Mouse (Mus musculus) left cerebral cortex, postnatal 4 days (tissue): Measurements from ENCODE around the gene Tmem54. TPM values are rescaled to one million over a fixed set of nuclear protein-coding genes. Genes with fewer than 3 reads are reported as not detected.
A peak's percentile ranks its signal among the peaks of the same experiment; 100 is the strongest.

ENCODE experiments used
- DNase-seq: peaks from one replicate; pipeline ENCODE4 v3.0.0-alpha.2; 2022
- intact Hi-C: fragments of 180-260 bp; cut with DNase I; formaldehyde crosslinking; loops from one replicate; pipeline ENCODE4 v1.15.1; 2025
- total RNA-seq, 2 experiments: library from RNA; stranded (reverse); gene quantifications; 2 replicates each; pipeline ENCODE4 v1.2.3; 2021

Tmem54 gene
- total RNA-seq, 2 experiments from 2014 or later = not detected

GRCm38 (mm10) chr4:129128582-129129338 lies 23.4 kb downstream of the Tmem54 start:
- intact Hi-C loops = no loop called here
- DNase-seq = no peak

- DNase-seq = no peak
- intact Hi-C loops = no loop called here
These were observed 24.0 kb downstream of the Tmem54 start for GRCm38 (mm10) chr4:129129387-129129786.

- intact Hi-C loops = no loop called here
- peak; percentile 65 for DNase-seq
These were observed 24.8 kb downstream of the Tmem54 start for GRCm38 (mm10) chr4:129130149-129130548.

GRCm38 (mm10) chr4:129130755-129131303 lies 25.5 kb downstream of the Tmem54 start:
- DNase-seq = no peak
- intact Hi-C loops = no loop called here

- peak; percentile 90 for DNase-seq
- intact Hi-C loops = no loop called here
These were observed 29.6 kb downstream of the Tmem54 start for GRCm38 (mm10) chr4:129134799-129135585.

GRCm38 (mm10) chr4:129135637-129136036 lies 30.3 kb downstream of the Tmem54 start:
- intact Hi-C loops = no loop called here
- DNase-seq = no peak

- intact Hi-C loops = no loop called here
These were observed 30.8 kb downstream of the Tmem54 start for GRCm38 (mm10) chr4:129136189-129136578.

GRCm38 (mm10) chr4:129136579-129137391 lies 31.4 kb downstream of the Tmem54 start, which contains the start of gene Fndc5:
Gene Fndc5 (plus strand): TSS chr4:129136999.
- intact Hi-C loops = no loop called here
- DNase-seq = no peak

More at GRCm38 (mm10) chr4:129136189-129136578, 30.8 kb downstream of the Tmem54 start:
- no peak for DNase-seq

- no peak for DNase-seq
- intact Hi-C loops = no loop called here
These were observed 32.3 kb downstream of the Tmem54 start for GRCm38 (mm10) chr4:129137392-129138321.

GRCm38 (mm10) chr4:129139642-129140041 lies 34.3 kb downstream of the Tmem54 start:
- DNase-seq = no peak
- intact Hi-C loops = no loop called here

- no peak for DNase-seq
- intact Hi-C loops = no loop called here
These were observed 35.5 kb downstream of the Tmem54 start for GRCm38 (mm10) chr4:129140808-129141207.

- peak; percentile 72 for DNase-seq
- intact Hi-C loops = no loop called here
These were observed 36.5 kb downstream of the Tmem54 start for GRCm38 (mm10) chr4:129141560-129142438.

- peak; percentile 39 for DNase-seq
- intact Hi-C loops = no loop called here
These were observed 37.2 kb downstream of the Tmem54 start for GRCm38 (mm10) chr4:129142439-129143045.

- no peak for DNase-seq
- intact Hi-C loops = no loop called here
These were observed 38.2 kb downstream of the Tmem54 start for GRCm38 (mm10) chr4:129143509-129143908.

- intact Hi-C loops = no loop called here
- peak; percentile 84 for DNase-seq
These were observed 39.3 kb downstream of the Tmem54 start for GRCm38 (mm10) chr4:129144401-129145367.

GRCm38 (mm10) chr4:129145411-129145810 lies 40.1 kb downstream of the Tmem54 start:
- intact Hi-C loops = no loop called here
- DNase-seq = no peak

GRCm38 (mm10) chr4:129145943-129146342 lies 40.6 kb downstream of the Tmem54 start:
- no peak for DNase-seq
- intact Hi-C loops = no loop called here
